Comparison of ENCODE assay signal across 8 mouse cellular contexts in the genomic region with DNA sequence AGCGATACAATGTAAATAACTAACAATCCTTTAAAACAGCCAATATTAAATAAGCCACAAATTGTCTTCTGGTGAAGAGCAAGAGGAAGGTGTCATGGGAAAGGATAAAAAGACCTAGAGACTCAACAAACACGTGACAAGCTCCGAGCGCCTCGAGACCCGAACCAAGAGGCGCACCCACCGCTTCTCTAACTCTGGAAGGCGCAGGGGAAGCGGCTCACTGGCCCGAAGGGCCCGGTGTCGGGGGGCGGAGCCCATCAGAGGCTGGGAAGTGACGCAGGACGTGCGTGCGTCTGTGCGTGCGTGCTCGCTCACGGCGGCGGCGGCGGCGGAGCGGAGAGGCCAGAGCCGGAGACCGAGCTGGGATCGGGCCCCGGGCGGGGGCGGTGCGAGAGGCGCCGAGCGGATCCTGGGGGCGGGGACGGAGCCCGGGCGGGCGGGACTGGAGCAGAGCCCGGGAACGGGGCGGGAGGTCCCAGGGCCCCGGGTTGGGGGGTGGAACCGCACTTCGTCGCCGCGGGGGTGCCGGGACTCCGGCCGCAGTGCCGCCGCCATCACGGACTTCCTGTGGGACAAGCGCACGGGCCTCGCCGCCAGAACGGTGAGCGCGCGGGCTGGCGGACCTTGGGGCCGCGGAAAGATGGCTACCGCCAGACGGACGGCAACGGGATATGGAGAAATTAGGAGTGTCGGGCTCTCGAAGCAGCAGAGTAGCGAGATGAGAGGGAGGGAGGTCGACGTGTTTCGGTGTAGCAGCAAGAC. TPM values are rescaled to one million over a fixed set of nuclear protein-coding genes. Genes with fewer than 3 reads are reported as not detected.
DNase-seq lines count a peak whose midpoint lies in the region; ATAC-seq and TF ChIP-seq lines count a peak whose summit lies in the region.

A gene (plus strand): TSS at position 290 of the 762 bp plus-strand sequence.

- under 1% methylated on average over 71 of the region's 79 CpGs for whole genome bisulfite sequencing in forebrain, embryonic 12.5 days
- under 1% methylated on average over 75 of the region's 79 CpGs for WGBS in heart, postnatal 0 days
- under 1% methylated on average over 78 of the region's 79 CpGs for WGBS in large intestine, adult 2 months
- WGBS in liver, postnatal 0 days (ENCODE audit: insufficient replicate concordance), result under 1% methylated on average over 57 of the region's 79 CpGs
- 1% methylated on average over 72 of the region's 79 CpGs for WGBS in neural tube, embryonic 14.5 days

- H3K9ac ChIP-seq in CH12.LX (ENCODE audit: insufficient read depth, low read depth), result peak within 1 kb of the TSS; percentile 84
- H3K9ac ChIP-seq in forebrain, embryonic 12.5 days, result peak within 1 kb of the TSS; percentile 97
- peak within 1 kb of the TSS; percentile 89 for H3K9ac ChIP-seq in heart, postnatal 0 days (replicated peaks; ENCODE audit: low read depth, low read length)
- H3K9ac ChIP-seq in liver, postnatal 0 days (replicated peaks), result peak within 1 kb of the TSS; percentile 93
- H3K9ac ChIP-seq in neural tube, embryonic 14.5 days (replicated peaks; ENCODE audit: low read depth, low read length), result peak within 1 kb of the TSS; percentile 93

- H3K27me3 ChIP-seq in CH12.LX (replicated peaks), result no peaks in the 10 kb centered on the region
- no peaks in the 10 kb centered on the region for H3K27me3 ChIP-seq in forebrain, embryonic 12.5 days
- H3K27me3 ChIP-seq in heart, postnatal 0 days (ENCODE audit: control insufficient read depth, insufficient read depth, low read length), result peaks cover 3% of the 10 kb centered on the region
- peaks cover under 1% of the 10 kb centered on the region for H3K27me3 ChIP-seq in liver, postnatal 0 days (ENCODE audit: insufficient read depth, low read length)
- peaks cover 4% of the 10 kb centered on the region; the same call in 1 of the 2 replicates for H3K27me3 ChIP-seq in neural tube, embryonic 14.5 days (ENCODE audit: control insufficient read depth, insufficient read depth, low read length)

- peak; percentile 96 for ATAC-seq in forebrain, embryonic 12.5 days (ENCODE audit: low FRiP score)
- peak; percentile 98 for ATAC-seq in heart, postnatal 0 days (ENCODE audit: insufficient read depth, low read depth)
- peak; percentile 98 for ATAC-seq in liver, postnatal 0 days
- ATAC-seq in neural tube, embryonic 14.5 days (ENCODE audit: low read depth), result peak; percentile 96

- H3K4me3 ChIP-seq in CH12.LX (replicated peaks in 1 of 3; ENCODE audit: low read depth in 2 of 3, low read length in 2 of 3, poor library complexity in 1 of 3), result peak within 1 kb of the TSS; percentile 76 to 84 (median 81)
- peak within 1 kb of the TSS; percentile 97 for H3K4me3 ChIP-seq in forebrain, embryonic 12.5 days (replicated peaks)
- peak within 1 kb of the TSS; percentile 84 for H3K4me3 ChIP-seq in heart, postnatal 0 days (ENCODE audit: low read depth, low read length)
- H3K4me3 ChIP-seq in liver, postnatal 0 days (ENCODE audit: low read depth, low read length), result peak within 1 kb of the TSS; percentile 94
- H3K4me3 ChIP-seq in neural tube, embryonic 14.5 days (ENCODE audit: low read depth, low read length), result peak within 1 kb of the TSS; percentile 91

- peak; percentile 95 for DNase-seq in CH12.LX (ENCODE audit: extremely low read depth)
- DNase-seq in c-Kit-positive CD71-positive TER-119-negative erythroid progenitor cells, embryonic 14.5 days (ENCODE audit: low read depth), result peak; percentile 92
- DNase-seq in heart, postnatal 0 days (ENCODE audit: low spot score), result peak; percentile 93
- DNase-seq in large intestine, adult 2 months (ENCODE audit: low read depth, low spot score), result peak; percentile 57
- peak; percentile 97 for DNase-seq in liver, postnatal 0 days
- DNase-seq in testis, postnatal 10 days (ENCODE audit: low spot score), result peak; percentile 94

- TF ChIP-seq EP300 in CH12.LX (IDR thresholded peaks at IDR 0.05; ENCODE audit: low read length), result no peak
- no peak for TF ChIP-seq EP300 in heart, postnatal 0 days (IDR thresholded peaks at IDR 0.05; ENCODE audit: low read depth)
- no peak for TF ChIP-seq EP300 in liver, postnatal 0 days (IDR thresholded peaks at IDR 0.05; ENCODE audit: low read depth)

- no peaks in the 10 kb centered on the region for H3K9me3 ChIP-seq in CH12.LX (replicated peaks; ENCODE audit: low read length)
- H3K9me3 ChIP-seq in forebrain, embryonic 12.5 days, result no peaks in the 10 kb centered on the region
- H3K9me3 ChIP-seq in heart, postnatal 0 days (replicated peaks; ENCODE audit: control insufficient read depth, low read length), result no peaks in the 10 kb centered on the region
- no peaks in the 10 kb centered on the region for H3K9me3 ChIP-seq in liver, postnatal 0 days (ENCODE audit: low read length)
- H3K9me3 ChIP-seq in neural tube, embryonic 14.5 days (ENCODE audit: control insufficient read depth, low read length), result no peaks in the 10 kb centered on the region

- dilution Hi-C loops in CH12.LX (cut with MboI; ENCODE audit: extremely low pct_ligation_motif_present, extremely low pct_unique_long_range_greater_than_20kb, low sequenced_read_pairs), result no loop called here

- in situ Hi-C loops in CH12.LX (cut with MboI; ENCODE audit: low pct_ligation_motif_present, low pct_unique_long_range_greater_than_20kb, low sequenced_read_pairs), result no loop called here

- H3K4me1 ChIP-seq in CH12.LX (ENCODE audit: control insufficient read depth in 1 of 2, insufficient read depth in 2 of 2), result peaks cover 8 to 33% of the 10 kb centered on the region in 2 experiments
- peaks cover 33% of the 10 kb centered on the region for H3K4me1 ChIP-seq in forebrain, embryonic 12.5 days
- peaks cover 15% of the 10 kb centered on the region; the same call in 1 of the 2 replicates for H3K4me1 ChIP-seq in heart, postnatal 0 days (ENCODE audit: control insufficient read depth, insufficient read depth)
- peaks cover 23% of the 10 kb centered on the region for H3K4me1 ChIP-seq in liver, postnatal 0 days (ENCODE audit: insufficient read depth)
- peaks cover 15% of the 10 kb centered on the region for H3K4me1 ChIP-seq in neural tube, embryonic 14.5 days (ENCODE audit: control insufficient read depth, insufficient read depth, low read length)

- peak within 1 kb of the TSS; percentile 71 for H3K27ac ChIP-seq in CH12.LX (ENCODE audit: insufficient read depth, low read depth)
- peak within 1 kb of the TSS; percentile 96 for H3K27ac ChIP-seq in forebrain, embryonic 12.5 days
- peak within 1 kb of the TSS; percentile 96 for H3K27ac ChIP-seq in heart, postnatal 0 days (ENCODE audit: low read depth)
- H3K27ac ChIP-seq in liver, postnatal 0 days (ENCODE audit: low read depth), result peak within 1 kb of the TSS; percentile 96
- peak within 1 kb of the TSS; percentile 93 for H3K27ac ChIP-seq in neural tube, embryonic 14.5 days (ENCODE audit: low read depth, low read length)

- peaks cover 22% of the 10 kb centered on the region for H3K79me2 ChIP-seq in CH12.LX (replicated peaks; ENCODE audit: control insufficient read depth, extremely low read depth, insufficient read depth, poor library complexity, severe bottlenecking)

- TF ChIP-seq CTCF in CH12.LX (conservative IDR thresholded peaks at IDR 0.05 in 1 of 2, IDR thresholded peaks at IDR 0.05 in 1 of 2; ENCODE audit: low read depth in 2 of 2, low read length in 2 of 2), result no peak
- TF ChIP-seq CTCF in heart, postnatal 0 days (IDR thresholded peaks at IDR 0.05; ENCODE audit: low read depth), result no peak
- no peak for TF ChIP-seq CTCF in liver, postnatal 0 days (IDR thresholded peaks at IDR 0.05; ENCODE audit: low read depth)

- peaks cover 29 to 34% of the 10 kb centered on the region in 2 experiments for H3K36me3 ChIP-seq in CH12.LX (replicated peaks in 1 of 2; ENCODE audit: control insufficient read depth in 1 of 2, insufficient read depth in 1 of 2, low read length in 1 of 2)
- H3K36me3 ChIP-seq in forebrain, embryonic 12.5 days (replicated peaks), result peaks cover 31% of the 10 kb centered on the region
- peaks cover 28% of the 10 kb centered on the region for H3K36me3 ChIP-seq in heart, postnatal 0 days (replicated peaks; ENCODE audit: control insufficient read depth, insufficient read depth, low read length)
- H3K36me3 ChIP-seq in liver, postnatal 0 days (replicated peaks; ENCODE audit: insufficient read depth, low read length), result peaks cover 31% of the 10 kb centered on the region
- H3K36me3 ChIP-seq in neural tube, embryonic 14.5 days (ENCODE audit: control insufficient read depth, insufficient read depth, low read length), result peaks cover 22% of the 10 kb centered on the region

- no peak for TF ChIP-seq RAD21 in CH12.LX (IDR thresholded peaks at IDR 0.05; ENCODE audit: low read depth, low read length)

- H3K4me2 ChIP-seq in CH12.LX (ENCODE audit: insufficient read depth, low read depth, poor library complexity, severe bottlenecking), result peak within 1 kb of the TSS; percentile 95
- peak within 1 kb of the TSS; percentile 74 for H3K4me2 ChIP-seq in forebrain, embryonic 12.5 days
- peak within 1 kb of the TSS; percentile 65 for H3K4me2 ChIP-seq in heart, postnatal 0 days (ENCODE audit: low read depth, low read length)
- peak within 1 kb of the TSS; percentile 78 for H3K4me2 ChIP-seq in liver, postnatal 0 days (ENCODE audit: low read depth, low read length)
- H3K4me2 ChIP-seq in neural tube, embryonic 14.5 days (ENCODE audit: low read depth, low read length), result peak within 1 kb of the TSS; percentile 71

- peak; percentile 94 for TF ChIP-seq POLR2A in CH12.LX (IDR thresholded peaks at IDR 0.05; ENCODE audit: low read depth, low read length)

TF ChIP-seq in CH12.LX, 34 proteins besides CTCF, POLR2A, EP300 and RAD21 (continues in another document):
- 0 out of 2 replicates have a peak, but pooled peaks have one; percentile 73 for TF ChIP-seq UBTF (IDR thresholded peaks at IDR 0.05; ENCODE audit: low read depth, low read length)
- no peak for TF ChIP-seq ZNF384 (IDR thresholded peaks at IDR 0.05; ENCODE audit: low read depth, low read length)
- no peak for TF ChIP-seq ZC3H11A (IDR thresholded peaks at IDR 0.05; ENCODE audit: low read depth, low read length)
- peak; percentile 92 for TF ChIP-seq NELFE (IDR thresholded peaks at IDR 0.05; ENCODE audit: low read depth, low read length)
- TF ChIP-seq CHD1 (IDR thresholded peaks at IDR 0.05; ENCODE audit: low read depth, low read length), result peak; percentile 64; the same call in 1 of the 2 replicates
- TF ChIP-seq GABPA (IDR thresholded peaks at IDR 0.05; ENCODE audit: insufficient replicate concordance, low read depth, low read length), result no peak
- TF ChIP-seq HCFC1 (IDR thresholded peaks at IDR 0.05; ENCODE audit: low read depth, low read length), result peak; percentile 68

RNA-seq across cellular contexts. Expression of the gene that starts here (rescaled TPM):
- total RNA-seq in CH12.LX (2012; rRNA removed), result 29.9 and 31.2 TPM in 2 replicates
- 18.8 and 19.7 TPM in 2 replicates for total RNA-seq in CH12.LX (2014; rRNA removed)
- polyA plus RNA-seq in CH12.LX (2012; ENCODE audit: insufficient read length, low read depth), result 72.0 and 77.2 TPM in 2 replicates
- polyA plus RNA-seq in forebrain, embryonic 12.5 days (2016; fragmentation: Nextera tagmentation; extraction: Ambion mirVana), result 41.1 and 42.5 TPM in 2 replicates
- total RNA-seq in heart, postnatal 0 days (2014; rRNA removed; ENCODE audit: low replicate concordance), result 22.7 and 24.7 TPM in 2 replicates
- polyA plus RNA-seq in heart, postnatal 0 days (2015; fragmentation: Nextera tagmentation; extraction: Ambion mirVana), result 8.2 and 8.5 TPM in 2 replicates
- 41.1 and 53.0 TPM in 2 replicates for polyA plus RNA-seq in large intestine, adult 2 months (2012; rRNA removed)
- 5.0 and 5.7 TPM in 2 replicates for polyA plus RNA-seq in liver, postnatal 0 days (2015; fragmentation: Nextera tagmentation; extraction: Ambion mirVana)
- polyA plus RNA-seq in neural tube, embryonic 14.5 days (2014; fragmentation: Nextera tagmentation; extraction: Ambion mirVana), result 17.5 and 19.6 TPM in 2 replicates

Comparison
In these comparisons a context has a peak if more than half of its experiments do, and no peak if none do; other contexts are left out.
1. Peak in every context shown above with its lines: DNase-seq, ATAC-seq, H3K4me3 ChIP-seq and H3K27ac ChIP-seq.